Mouse (Mus musculus) hindbrain, embryonic 16.5 days (tissue): ENCODE measurements around the gene Eomes. TPM values are rescaled to one million over a fixed set of nuclear protein-coding genes. Genes with fewer than 3 reads are reported as not detected.

Experiments
- ATAC-seq: fragments of 200-750 bp; cut with Nextera tagmentation; 2 replicates; pipeline ENCODE4 v1.8.0; 2017; ENCODE audit warnings: moderate TSS enrichment, moderate library complexity
- H3K27ac ChIP-seq: fragments of 300-500 bp; sonication (generic); 2 replicates; pipeline ENCODE4 v1.5.1; 2014; ENCODE audit warnings: low read depth, mild to moderate bottlenecking, control low read depth, low read length, moderate library complexity
- H3K27me3 ChIP-seq: fragments of 300-500 bp; sonication (generic); replicated peaks from 2 replicates; pipeline ENCODE4 v1.6.1; 2014; ENCODE audit warnings: low read length; ENCODE audit not compliant: control insufficient read depth, insufficient read depth
- H3K36me3 ChIP-seq: fragments of 300-500 bp; sonication (generic); 2 replicates; pipeline ENCODE4 v1.6.1; 2014; ENCODE audit warnings: mild to moderate bottlenecking, low read length, moderate library complexity, mixed read lengths; ENCODE audit not compliant: control insufficient read depth, insufficient read depth
- H3K4me1 ChIP-seq: fragments of 300-500 bp; sonication (generic); 2 replicates; pipeline ENCODE4 v1.6.1; 2014; ENCODE audit warnings: low read depth, low read length; ENCODE audit not compliant: control insufficient read depth, insufficient read depth
- H3K4me2 ChIP-seq: fragments of 300-500 bp; sonication (generic); 2 replicates; pipeline ENCODE4 v1.6.1; 2014; ENCODE audit warnings: mild to moderate bottlenecking, low read length, control low read depth, moderate library complexity
- H3K4me3 ChIP-seq: fragments of 300-500 bp; sonication (generic); 2 replicates; pipeline ENCODE4 v1.5.1; 2014; ENCODE audit warnings: mild to moderate bottlenecking, low read length, control low read depth, moderate library complexity
- H3K9ac ChIP-seq: fragments of 300-500 bp; sonication (generic); 2 replicates; pipeline ENCODE4 v1.6.1; 2014; ENCODE audit warnings: low read depth, mild to moderate bottlenecking, control low read depth, low read length, moderate library complexity
- H3K9me3 ChIP-seq: fragments of 300-500 bp; sonication (generic); 2 replicates; pipeline ENCODE4 v1.6.1; 2014; ENCODE audit warnings: mild to moderate bottlenecking, low read length, moderate library complexity; ENCODE audit not compliant: control insufficient read depth
- WGBS: fragments of 180-500 bp; shearing (Covaris S2); extraction: QIAGEN DNeasy Blood & Tissue Kit; methylation state at CpG from one replicate; pipeline ENCODE4 v1.1.7; 2014; 5-methylcytosine and 5-hydroxymethylcytosine counted together
- polyA plus RNA-seq: library from polyadenylated mRNA; unstranded; fragments of >200 nt; fragmentation: Nextera tagmentation; extraction: Ambion mirVana; gene quantifications from 2 replicates; pipeline ENCODE4 v1.2.1, GENCODE M21; 2015

Eomes gene
- polyA plus RNA-seq, 1 experiment from 2014 or later = 3.1 TPM

DNA sequence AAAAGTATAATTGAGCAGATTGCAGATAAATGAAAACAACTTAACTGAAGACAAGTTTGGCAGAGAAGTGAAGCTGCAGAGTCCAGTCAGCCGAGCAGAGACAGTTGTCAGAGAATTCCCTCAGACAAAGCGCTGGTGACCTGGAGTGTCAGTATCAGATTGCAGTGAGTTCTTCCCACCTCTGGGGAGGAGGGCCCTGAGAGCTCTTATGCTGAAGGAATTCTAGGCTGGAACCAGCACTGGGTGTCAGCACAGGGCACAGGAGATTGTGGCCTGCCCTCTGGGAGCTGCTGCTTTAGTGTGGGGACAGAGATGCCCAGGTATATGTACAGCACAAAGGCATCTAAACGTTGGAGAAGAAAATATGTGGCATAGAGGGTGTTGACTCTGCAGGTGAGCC lies 42.8 kb downstream of the Eomes start:
- H3K27ac ChIP-seq = no peak overlapping the region
- 35% methylated on average over 3 of the region's 3 CpGs for WGBS
- no peaks in the 10 kb centered on the region for H3K4me1 ChIP-seq
- H3K9me3 ChIP-seq = no peaks in the 10 kb centered on the region
- H3K4me3 ChIP-seq = no peak overlapping the region
- peaks cover 2% of the 10 kb centered on the region; the same call in 1 of the 2 replicates for H3K36me3 ChIP-seq
- no peak overlapping the region for H3K9ac ChIP-seq
- H3K27me3 ChIP-seq = no peaks in the 10 kb centered on the region
- H3K4me2 ChIP-seq = no peak overlapping the region
- ATAC-seq = no peak

DNA sequence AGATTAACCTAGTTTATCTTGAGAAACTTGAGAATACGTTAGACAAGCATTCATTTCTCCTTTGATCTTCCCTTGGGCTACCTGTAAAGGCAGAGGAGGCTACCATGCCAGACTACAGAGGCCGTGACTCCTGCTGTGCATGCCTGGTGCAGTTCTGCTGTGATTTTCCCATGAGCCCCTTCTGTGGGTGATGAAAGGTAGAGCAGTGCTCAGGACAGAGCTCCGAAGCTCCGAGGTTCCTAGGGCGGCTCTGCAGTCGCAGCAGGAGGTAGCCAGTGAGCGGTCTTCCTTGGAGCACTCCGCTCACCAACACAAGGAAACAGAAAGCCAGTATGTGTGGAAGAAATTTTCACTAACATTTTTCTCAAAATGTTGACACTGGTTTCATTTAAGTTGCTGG lies 43.6 kb downstream of the Eomes start:
- H3K9ac ChIP-seq = no peak overlapping the region
- 75% methylated on average over 8 of the region's 8 CpGs for WGBS
- H3K27ac ChIP-seq = no peak overlapping the region
- no peak overlapping the region for H3K4me3 ChIP-seq
- no peaks in the 10 kb centered on the region for H3K27me3 ChIP-seq
- H3K4me2 ChIP-seq = no peak overlapping the region
- no peaks in the 10 kb centered on the region for H3K9me3 ChIP-seq
- H3K36me3 ChIP-seq = peaks cover 2% of the 10 kb centered on the region; the same call in 1 of the 2 replicates
- no peaks in the 10 kb centered on the region for H3K4me1 ChIP-seq
- no peak for ATAC-seq

DNA sequence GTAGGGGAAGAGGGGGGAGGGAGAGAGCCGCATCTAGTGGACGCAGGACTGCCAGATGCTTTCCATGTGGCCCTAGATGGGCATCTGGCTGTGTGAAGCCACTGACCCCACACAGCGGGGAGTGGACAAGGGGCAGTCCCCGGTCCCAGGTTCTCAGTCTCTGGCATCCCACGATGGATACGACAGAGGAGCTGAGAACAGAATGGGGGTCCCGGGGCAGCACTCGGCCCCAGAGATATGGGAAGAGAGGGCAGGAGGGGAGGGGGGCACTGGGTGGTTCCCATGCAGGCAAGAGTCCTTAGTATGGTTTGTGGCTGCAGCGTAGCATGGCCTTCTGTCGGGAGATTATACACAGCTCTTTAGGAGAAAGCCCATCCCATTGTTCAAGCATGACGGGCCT lies 45.7 kb downstream of the Eomes start:
- 87% methylated on average over 11 of the region's 11 CpGs for WGBS
- Histone ChIP-seq H3K9me3 (no peaks in the 10 kb centered on the region), H3K9ac (no peak overlapping the region), H3K4me1 (no peaks in the 10 kb centered on the region), H3K4me2 (no peak overlapping the region), H3K27ac (no peak overlapping the region), H3K27me3 (no peaks in the 10 kb centered on the region), H3K36me3 (peaks cover 15% of the 10 kb centered on the region), H3K4me3 (no peak overlapping the region)
- ATAC-seq = no peak

DNA sequence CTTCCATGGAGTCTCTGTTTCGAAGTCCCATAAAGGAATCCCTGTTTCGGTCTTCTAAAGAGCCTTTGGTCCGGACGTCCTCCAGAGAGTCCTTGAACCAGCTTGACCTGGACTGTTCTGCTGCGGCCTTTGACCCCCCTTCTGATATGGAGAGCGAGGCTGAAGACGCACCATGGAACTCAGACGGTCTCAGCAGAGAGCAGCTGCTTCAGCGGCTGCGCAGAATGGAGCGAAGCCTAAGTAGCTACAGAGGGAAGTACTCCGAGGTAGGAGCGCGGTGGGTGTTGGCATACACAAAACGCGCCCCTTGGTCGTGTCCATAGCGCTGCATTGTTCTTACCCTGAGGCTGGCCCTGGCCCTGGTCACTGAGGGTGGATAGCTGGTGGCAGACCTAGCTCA lies 49.0 kb downstream of the Eomes start:
- Histone ChIP-seq H3K4me2 (no peak overlapping the region), H3K36me3 (peaks cover 26% of the 10 kb centered on the region), H3K4me3 (no peak overlapping the region), H3K27me3 (no peaks in the 10 kb centered on the region), H3K4me1 (no peaks in the 10 kb centered on the region), H3K9ac (no peak overlapping the region), H3K9me3 (no peaks in the 10 kb centered on the region), H3K27ac (no peak overlapping the region)
- no peak for ATAC-seq
- 89% methylated on average over 18 of the region's 18 CpGs for WGBS

DNA sequence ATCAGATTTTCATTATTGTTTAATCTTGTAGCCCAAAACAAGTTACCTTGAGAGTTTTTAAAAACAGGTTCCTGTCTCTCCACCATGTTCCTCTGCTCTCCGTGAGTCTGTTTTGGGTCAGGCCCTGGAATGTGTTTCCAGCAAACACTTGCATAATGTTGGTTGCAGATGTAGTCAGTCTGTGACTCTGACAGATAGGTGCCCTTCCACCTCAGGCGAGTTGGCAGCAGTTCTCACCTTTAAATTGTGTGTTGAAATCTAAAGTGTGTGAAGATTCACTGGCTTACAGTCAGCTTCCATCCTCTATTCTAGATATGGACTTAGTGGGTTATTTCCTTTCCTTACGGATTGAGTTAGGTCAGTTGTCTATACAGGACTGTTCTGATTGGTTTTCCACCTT lies 51.8 kb downstream of the Eomes start:
- no peak overlapping the region for H3K9ac ChIP-seq
- no peaks in the 10 kb centered on the region for H3K9me3 ChIP-seq
- ATAC-seq = no peak
- no peak overlapping the region for H3K4me2 ChIP-seq
- H3K27ac ChIP-seq = no peak overlapping the region
- no peak overlapping the region for H3K4me3 ChIP-seq
- no peaks in the 10 kb centered on the region for H3K27me3 ChIP-seq
- H3K4me1 ChIP-seq = no peaks in the 10 kb centered on the region
- peaks cover 30% of the 10 kb centered on the region for H3K36me3 ChIP-seq
- 91% methylated on average over 3 of the region's 3 CpGs for WGBS

DNA sequence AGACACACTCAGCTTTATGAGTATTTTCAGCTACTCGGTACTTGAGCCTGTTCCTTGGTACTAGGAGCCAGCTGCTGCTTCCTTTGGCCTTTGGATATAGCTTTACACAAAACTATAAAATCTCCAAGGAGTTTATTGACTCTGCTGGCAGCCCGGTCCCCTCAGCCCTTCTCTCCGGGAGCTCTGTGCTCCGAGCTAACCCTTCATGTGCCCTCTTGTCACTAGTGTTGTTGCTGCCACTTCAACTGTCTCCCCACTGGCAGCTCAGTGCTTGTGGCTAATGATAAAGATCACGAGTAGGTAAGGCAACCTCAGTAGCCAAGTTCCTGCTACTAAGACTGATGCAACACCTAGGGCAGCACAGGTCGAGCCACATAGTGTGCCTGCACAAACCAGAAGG lies 52.7 kb downstream of the Eomes start:
- no peak overlapping the region for H3K9ac ChIP-seq
- H3K9me3 ChIP-seq = no peaks in the 10 kb centered on the region
- no peaks in the 10 kb centered on the region for H3K4me1 ChIP-seq
- H3K4me2 ChIP-seq = no peak overlapping the region
- peaks cover 34% of the 10 kb centered on the region for H3K36me3 ChIP-seq
- no peak overlapping the region for H3K27ac ChIP-seq
- no peaks in the 10 kb centered on the region for H3K27me3 ChIP-seq
- H3K4me3 ChIP-seq = no peak overlapping the region
- no peak for ATAC-seq
- 83% methylated on average over 6 of the region's 6 CpGs for WGBS

DNA sequence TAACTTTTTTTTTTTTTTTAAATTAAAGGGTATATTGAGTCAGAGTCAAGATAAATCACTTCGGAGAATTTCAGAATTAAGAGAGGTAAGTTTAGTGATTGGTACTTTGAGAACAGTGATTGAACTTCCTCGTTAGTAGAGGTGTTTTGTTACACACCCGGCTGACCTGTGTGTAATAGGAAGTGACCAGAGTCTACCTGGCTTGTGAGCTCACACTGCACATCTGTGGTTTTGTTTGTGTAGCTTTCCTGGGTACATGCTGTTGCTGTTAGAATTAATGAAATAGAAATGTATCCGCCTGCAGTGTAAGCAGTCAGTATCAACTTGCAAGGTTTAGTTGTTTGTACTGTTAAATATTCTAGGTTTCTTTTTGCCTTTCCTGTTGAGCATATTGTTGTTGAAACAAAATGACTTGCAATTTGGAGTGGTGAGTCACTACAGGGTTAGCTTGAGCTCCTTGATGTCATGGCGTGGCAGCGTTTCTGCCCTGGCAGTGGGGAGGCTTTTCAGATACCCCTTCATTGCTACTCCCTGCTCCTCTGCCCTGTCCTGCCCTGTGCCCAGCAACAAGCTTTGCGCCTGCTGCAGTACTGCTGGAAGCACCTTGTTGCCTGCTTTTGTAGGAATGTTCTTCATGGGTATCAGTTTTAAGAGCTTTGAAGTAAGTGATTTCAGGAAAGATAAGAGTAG lies 54.6 kb downstream of the Eomes start:
- H3K9ac ChIP-seq = no peak overlapping the region
- WGBS = 96% methylated on average over 7 of the region's 7 CpGs
- H3K4me3 ChIP-seq = no peak overlapping the region
- no peaks in the 10 kb centered on the region for H3K27me3 ChIP-seq
- H3K36me3 ChIP-seq = peaks cover 42% of the 10 kb centered on the region
- no peaks in the 10 kb centered on the region for H3K4me1 ChIP-seq
- no peak overlapping the region for H3K27ac ChIP-seq
- H3K9me3 ChIP-seq = no peaks in the 10 kb centered on the region
- no peak for ATAC-seq
- H3K4me2 ChIP-seq = no peak overlapping the region

Other genes with a start within 250 kb of the Eomes start
- 36.5 and 38.9 TPM in 2 replicates for gene Golga4, start 28.1 kb downstream of the Eomes start, polyA plus RNA-seq
- gene Itga9, start 128.5 kb downstream of the Eomes start, polyA plus RNA-seq = 0.74 and 0.91 TPM in 2 replicates